Mouse (Mus musculus) thymus, adult 2 months (tissue): ENCODE data around the gene Krtap1-5.

Experiments used
- CTCF ChIP-seq: fragments of 200-500 bp; IDR thresholded peaks from 2 replicates; pipeline ENCODE4 v1.5.1; 2012; ENCODE audit warnings: mild to moderate bottlenecking, control low read depth, low read length, moderate library complexity, borderline replicate concordance; ENCODE audit not compliant: control insufficient read depth, poor library complexity, insufficient read depth; ENCODE audit errors: extremely low read depth
- POLR2A ChIP-seq: fragments of 200-500 bp; IDR thresholded peaks from 2 replicates; pipeline ENCODE4 v1.6.1; 2012; ENCODE audit warnings: mild to moderate bottlenecking, low read length, control low read depth, moderate library complexity; ENCODE audit not compliant: control insufficient read depth, poor library complexity, insufficient read depth; ENCODE audit errors: extremely low read depth

DNA sequence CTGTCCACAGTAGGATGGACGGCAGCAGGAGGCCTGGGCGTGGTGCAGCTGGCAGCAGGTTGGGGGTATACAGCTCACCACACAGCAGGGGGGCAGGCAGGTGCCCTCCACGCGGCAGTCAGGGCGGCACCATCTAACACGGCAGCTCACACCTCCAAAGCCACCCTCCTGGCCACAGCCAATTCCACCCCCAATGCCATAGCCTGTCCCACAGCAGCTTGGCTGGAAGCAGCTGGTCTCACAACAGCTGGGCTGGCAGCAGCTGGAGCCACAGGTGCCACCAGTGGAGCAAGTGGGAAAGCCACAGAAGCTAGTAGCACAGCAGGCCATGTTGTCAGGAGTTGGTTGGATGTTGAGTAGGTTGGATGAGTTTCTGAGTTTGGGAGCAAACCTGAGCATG is at the start of gene Krtap1-5:
- TF ChIP-seq CTCF (no peak), POLR2A (no peak)
